Mouse (Mus musculus): ENCODE measurements around the gene Fam110c. TPM values are rescaled to one million over a fixed set of nuclear protein-coding genes. Genes with fewer than 3 reads are reported as not detected.

Gene Fam110c
- polyA plus RNA-seq (2021; fragmentation: Nextera tagmentation) = 0.04 TPM in 1 of 2 replicates, not detected in the other
- long read RNA-seq, experiment 1, partial matches to known transcripts = 0 of 2 reads
- long read RNA-seq, experiment 1, other reads (novel, unspliced or antisense) = 0 of 2 reads
- long read RNA-seq, experiment 2 = 0 reads

DNA sequence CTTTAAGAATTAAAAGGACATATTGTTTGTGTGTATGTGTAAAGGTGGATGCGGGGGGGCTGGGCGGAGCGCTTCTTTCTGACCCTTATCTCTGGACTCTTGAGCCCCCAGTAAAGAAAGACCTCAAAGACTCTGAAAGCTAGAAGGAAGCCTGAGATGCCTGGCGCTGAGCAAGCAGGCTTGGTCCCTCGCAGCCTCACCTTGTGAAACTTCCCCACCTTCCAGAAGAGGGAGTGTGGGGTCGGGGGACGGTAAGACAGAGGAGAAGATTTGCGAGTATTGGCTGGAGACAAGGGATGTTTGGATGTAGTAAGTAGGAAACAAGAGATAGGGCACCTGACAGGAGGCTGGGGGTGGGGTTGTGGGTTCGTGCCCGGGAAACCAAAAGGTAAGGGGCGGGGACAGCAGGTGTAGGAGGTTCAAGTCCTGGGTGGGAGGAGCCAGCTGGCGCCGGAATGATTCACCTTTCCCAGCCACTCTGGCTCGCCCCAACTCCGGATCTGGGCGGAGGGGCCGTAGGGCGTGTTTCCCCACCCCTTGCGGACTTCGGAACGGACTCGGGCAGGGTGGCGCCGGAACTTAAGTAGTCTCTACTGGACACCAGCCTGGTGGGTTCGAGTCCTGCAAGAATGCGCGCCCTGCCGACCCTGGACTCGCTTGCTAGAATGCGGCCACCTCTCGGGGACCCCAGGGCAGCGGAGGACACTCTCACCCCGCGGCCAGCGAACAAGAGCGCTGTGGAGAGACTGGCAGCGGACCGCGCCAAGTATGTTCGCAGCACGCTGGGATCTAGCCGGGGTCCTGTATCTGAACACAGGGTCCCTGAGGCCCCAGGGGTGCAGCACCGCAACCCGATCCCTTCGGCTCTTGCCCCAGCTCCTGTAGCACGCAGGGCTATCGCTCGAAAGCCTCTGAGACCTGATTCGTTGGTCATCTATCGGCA is at the start of gene Fam110c:
Fam110c (plus strand) TSS at position 450 of the 943 bp plus-strand sequence.

Other genes starting within 250 kb of the Fam110c start
- 1.7 and 2.7 TPM in 2 replicates for gene Alkal2, start 189.5 kb upstream of the Fam110c start, polyA plus RNA-seq (2021; fragmentation: Nextera tagmentation)
- 111 and 147 TPM in 2 replicates for gene Acp1, start 162.3 kb upstream of the Fam110c start, polyA plus RNA-seq (2021; fragmentation: Nextera tagmentation)
- gene Sh3yl1, start 162.2 kb upstream of the Fam110c start, polyA plus RNA-seq (2021; fragmentation: Nextera tagmentation) = 10.9 and 14.2 TPM in 2 replicates
- gene Gm6993, start 166.9 kb downstream of the Fam110c start, polyA plus RNA-seq (2021; fragmentation: Nextera tagmentation) = not detected in 2 replicates
- 3.1 TPM in 2 replicates for gene Lamb1, start 191.4 kb downstream of the Fam110c start, polyA plus RNA-seq (2021; fragmentation: Nextera tagmentation)